Mouse (Mus musculus) bone marrow macrophage, adult 2 months (primary cell): ENCODE results near the gene Synj1.

Experiments used
- CTCF ChIP-seq: IDR thresholded peaks from 2 replicates; pipeline ENCODE4 v1.5.1; 2012; ENCODE audit warnings: low read depth, mild to moderate bottlenecking, low read length, moderate library complexity
- POLR2A ChIP-seq: IDR thresholded peaks from 2 replicates; pipeline ENCODE4 v1.6.1; 2012; ENCODE audit warnings: mild to moderate bottlenecking, low read depth, low read length, borderline replicate concordance

- TF ChIP-seq CTCF (peak; percentile 37; the same call in 1 of the 2 replicates), POLR2A (no peak)
Observed at GRCm38 (mm10) chr16:91023384-91023783, 12.3 kb upstream of the Synj1 start.
